Mouse (Mus musculus) thymus, adult 2 months (tissue): ENCODE results near the gene Rsu1.

Experiments used
- CTCF ChIP-seq: fragments of 200-500 bp; IDR thresholded peaks from 2 replicates; pipeline ENCODE4 v1.5.1; 2012; ENCODE audit warnings: mild to moderate bottlenecking, control low read depth, low read length, moderate library complexity, borderline replicate concordance; ENCODE audit not compliant: control insufficient read depth, poor library complexity, insufficient read depth; ENCODE audit errors: extremely low read depth
- POLR2A ChIP-seq: fragments of 200-500 bp; IDR thresholded peaks from 2 replicates; pipeline ENCODE4 v1.6.1; 2012; ENCODE audit warnings: mild to moderate bottlenecking, low read length, control low read depth, moderate library complexity; ENCODE audit not compliant: control insufficient read depth, poor library complexity, insufficient read depth; ENCODE audit errors: extremely low read depth

- no peak for TF ChIP-seq POLR2A
- no peak for TF ChIP-seq CTCF
Measured at GRCm38 (mm10) chr2:13132841-13133240, 138.4 kb downstream of the Rsu1 start.
